Mouse (Mus musculus) megakaryocyte-erythroid progenitor cell, adult 5-6 weeks (primary cell): ENCODE measurements around the gene Thsd4. TPM values are rescaled to one million over a fixed set of nuclear protein-coding genes. Genes with fewer than 3 reads are reported as not detected.
"Not testable (repeated sequence)": the region's sequence is repeated elsewhere in the genome, so short reads cannot be mapped to it uniquely, and the experiment has no call there.

Experiments used
- ATAC-seq: replicated peaks from 2 replicates; pipeline ENCODE4 v1.8.0; 2016; ENCODE audit warnings: mild to moderate bottlenecking, inconsistent platforms; ENCODE audit not compliant: severe bottlenecking, poor library complexity, low FRiP score, low TSS enrichment
- total RNA-seq, 2 experiments: library from RNA; stranded (forward) in 1 of 2; stranded (reverse) in 1 of 2; fragments of 200-1000, 215-1000 nt in 1 of 2; fragments of >200 nt in 1 of 2; fragmentation: Nextera tagmentation in 1 of 2; gene quantifications; 2 replicates each; pipeline ENCODE4 v1.2.3; 2014 to 2017

Gene Thsd4
- total RNA-seq, 2 experiments from 2014 or later: 1.3 TPM; not detected in 1

DNA sequence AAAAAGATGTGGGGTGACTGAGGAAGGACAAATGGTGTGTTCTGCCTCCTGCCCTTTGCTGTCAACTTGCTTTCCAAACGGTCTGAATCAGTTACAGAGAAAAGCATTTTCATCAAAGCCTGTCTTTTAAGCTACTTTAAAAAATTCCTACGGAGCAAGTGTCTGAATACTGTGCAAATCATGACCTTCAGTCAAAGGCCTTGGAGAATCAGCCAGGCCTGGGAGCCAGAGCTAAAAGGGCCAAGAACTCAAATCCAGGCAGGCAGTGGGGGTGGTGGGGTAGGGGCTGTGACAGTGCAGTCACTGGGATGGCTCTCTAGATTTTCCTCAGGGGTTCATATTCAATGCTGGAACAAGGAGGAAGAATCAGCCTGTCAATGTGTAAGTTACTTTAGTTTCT lies 540.7 kb downstream of the Thsd4 start:
- ATAC-seq: no peak

DNA sequence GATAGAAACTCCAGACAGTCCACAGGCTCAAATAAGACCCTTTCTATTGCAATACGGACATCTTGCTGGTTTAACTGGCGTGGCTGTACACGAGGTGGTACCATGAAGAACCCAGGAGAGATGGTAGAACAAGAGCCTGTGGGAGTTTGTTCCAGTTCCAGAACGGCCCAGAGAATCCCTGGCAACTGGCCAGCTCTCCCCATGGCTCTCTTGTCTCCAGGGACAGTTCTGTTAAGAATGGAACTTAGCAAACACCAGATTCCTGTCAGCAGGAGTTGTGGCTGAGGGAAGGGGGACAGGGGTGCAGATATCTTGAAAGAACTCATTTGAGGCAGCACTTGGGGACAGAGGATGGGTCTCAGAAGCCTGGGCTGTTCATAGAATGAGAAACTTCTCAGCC lies 550.6 kb downstream of the Thsd4 start:
- no peak for ATAC-seq

DNA sequence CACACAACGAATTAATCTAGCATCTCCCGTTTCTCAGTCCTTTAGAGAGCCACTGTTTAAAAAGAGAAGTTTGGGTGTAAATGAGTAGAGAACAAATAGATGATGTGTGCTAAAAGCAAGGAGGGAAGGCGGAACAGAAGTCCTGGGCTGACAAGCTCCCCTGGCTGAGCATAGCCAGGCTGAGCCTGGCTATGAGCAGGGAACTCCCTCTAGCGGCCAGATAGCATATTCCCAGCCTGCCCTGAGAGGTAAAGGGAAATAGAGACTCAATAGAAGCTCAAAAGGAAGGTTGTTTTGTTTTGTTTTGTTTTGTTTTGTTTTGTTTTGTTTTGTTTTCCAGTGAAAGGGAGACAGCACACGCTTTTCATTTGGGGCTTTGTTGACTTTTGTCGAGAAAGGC lies 552.5 kb downstream of the Thsd4 start:
- peak; percentile 90 for ATAC-seq

DNA sequence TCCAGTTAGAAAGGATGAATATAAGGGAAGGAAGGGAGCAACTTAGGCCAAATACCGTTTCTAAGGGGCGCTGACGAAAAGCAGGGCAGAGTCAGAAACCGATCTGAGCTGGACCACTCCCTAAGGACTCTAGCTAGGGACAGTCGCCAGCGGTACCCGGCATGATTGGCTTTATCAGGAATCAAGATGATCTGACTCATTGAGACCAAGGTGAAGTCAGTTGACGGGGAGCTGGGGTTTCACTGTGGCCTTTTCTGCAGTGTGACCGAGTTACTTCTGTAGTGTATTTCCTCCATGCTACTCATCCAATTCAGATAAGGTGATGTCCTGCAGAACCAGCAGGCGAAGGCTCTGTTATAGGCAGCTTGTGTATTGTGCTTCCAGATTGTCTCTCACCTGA lies 556.8 kb downstream of the Thsd4 start:
- ATAC-seq: no peak

DNA sequence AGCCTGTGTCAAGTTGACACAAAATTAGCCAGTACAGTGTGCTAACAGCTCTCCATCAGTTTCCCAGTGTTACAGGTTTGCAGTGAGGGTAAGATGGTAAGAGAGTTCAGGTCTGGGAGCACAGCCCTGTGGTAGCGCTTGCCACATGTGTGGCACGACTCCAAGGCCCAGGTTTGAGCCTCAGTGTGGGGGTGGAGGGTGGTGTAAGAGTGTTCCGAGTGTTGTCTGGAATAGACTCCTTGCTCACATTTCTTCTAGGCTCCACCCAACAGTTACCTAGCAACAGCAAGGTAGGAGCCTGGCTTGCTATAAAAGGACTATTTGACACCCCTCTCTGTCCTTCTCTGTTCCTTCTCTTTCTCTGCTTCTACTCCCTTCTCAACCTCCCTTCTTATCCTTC lies 557.5 kb downstream of the Thsd4 start:
- no peak for ATAC-seq

DNA sequence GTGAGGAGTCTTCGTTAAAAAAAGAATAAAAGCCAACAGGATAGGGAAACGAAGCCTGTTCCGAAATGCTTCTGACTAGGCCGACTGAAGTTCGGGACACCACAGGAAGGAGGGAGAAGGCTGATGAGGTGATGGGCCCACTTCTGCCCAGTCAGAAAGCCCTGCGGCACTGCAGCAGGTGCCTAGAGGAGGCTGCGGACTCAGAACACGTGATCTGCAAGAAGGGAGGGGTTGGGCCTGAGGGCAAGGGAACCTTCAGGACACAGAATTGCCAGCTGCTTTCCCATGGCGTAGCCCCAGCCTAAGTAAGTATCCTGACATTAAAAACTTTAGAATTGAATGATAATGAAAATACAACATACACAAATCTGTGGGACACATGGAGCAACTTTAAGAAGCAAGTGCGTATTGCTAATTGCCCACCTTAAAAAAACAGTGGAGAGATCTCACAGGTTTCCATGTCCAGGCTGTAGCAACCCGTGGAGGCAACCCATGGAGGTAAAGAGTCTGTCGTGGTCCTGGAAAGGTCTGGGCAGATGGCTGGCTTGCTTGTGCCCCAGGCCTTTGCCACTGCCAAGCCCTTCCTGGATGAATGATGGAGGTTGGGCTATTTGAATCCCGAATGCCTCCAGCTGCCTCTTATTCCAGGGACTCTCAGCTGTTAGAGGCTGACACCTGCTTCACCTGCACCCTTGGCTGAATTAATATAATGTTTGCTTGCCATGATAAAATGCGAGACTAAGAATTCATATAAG lies 560.5 kb downstream of the Thsd4 start:
- ATAC-seq: no peak

DNA sequence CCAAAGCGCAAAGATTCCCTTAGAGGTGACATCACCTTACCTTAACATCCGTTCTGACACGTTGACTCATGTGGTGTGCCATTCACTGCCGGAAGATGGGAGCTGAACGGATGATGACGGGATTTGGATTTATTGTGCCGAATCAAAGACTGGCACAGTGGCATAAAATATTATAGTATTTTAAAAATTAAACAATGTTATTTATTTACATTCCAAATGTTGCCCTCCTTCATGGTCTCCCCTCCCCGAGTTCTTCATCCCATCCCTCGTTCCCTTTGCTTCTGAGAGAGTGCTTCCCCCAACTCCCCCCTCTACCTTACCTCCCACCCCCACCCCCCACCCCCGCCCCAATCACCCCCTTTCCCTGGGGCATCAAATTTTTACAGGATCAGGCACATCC lies 561.3 kb downstream of the Thsd4 start, which contains the start of gene Nr2e3:
TSS of gene Nr2e3 (minus strand) at position 101 of the 400 bp plus-strand sequence.
- no peak for ATAC-seq

DNA sequence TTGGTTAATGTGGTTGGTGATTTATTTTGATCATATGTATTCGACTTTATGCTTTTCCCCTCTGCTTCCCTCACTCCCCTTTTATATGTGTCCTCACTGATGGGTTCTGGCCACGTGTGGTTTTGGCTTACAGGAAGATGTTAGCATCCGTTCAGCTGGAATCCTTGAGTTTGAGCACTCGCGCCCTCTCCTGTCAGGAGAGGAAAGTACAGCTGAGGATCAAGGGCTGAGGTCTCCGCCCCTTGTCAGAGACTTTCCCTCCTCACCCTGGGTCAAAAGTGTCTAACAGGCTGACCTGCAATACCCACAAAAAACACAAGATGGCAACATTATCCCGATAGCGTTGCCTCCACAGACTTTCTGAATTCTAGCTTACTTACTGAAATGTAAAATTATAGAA lies 562.6 kb downstream of the Thsd4 start:
- ATAC-seq: peak; percentile 98

DNA sequence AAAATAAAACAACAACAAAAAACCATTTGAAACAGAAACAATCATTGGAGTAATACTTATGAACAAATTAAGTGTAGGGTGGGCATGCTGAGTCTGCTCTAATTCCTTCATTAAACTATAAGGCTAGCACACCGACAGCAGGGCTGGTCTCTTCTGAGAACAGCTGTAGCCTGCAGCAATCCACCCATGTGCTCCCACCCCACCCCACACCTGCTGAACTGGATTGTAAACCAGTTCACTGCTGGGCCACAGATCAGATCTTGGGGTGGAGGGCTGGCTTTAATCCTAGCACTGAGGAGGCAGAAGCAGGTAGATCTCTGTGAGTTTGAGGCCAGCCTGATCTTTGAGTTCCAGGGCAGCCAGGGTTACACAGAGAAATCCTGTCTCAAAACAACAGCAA lies 563.7 kb downstream of the Thsd4 start:
- not testable (repeated sequence) for ATAC-seq

DNA sequence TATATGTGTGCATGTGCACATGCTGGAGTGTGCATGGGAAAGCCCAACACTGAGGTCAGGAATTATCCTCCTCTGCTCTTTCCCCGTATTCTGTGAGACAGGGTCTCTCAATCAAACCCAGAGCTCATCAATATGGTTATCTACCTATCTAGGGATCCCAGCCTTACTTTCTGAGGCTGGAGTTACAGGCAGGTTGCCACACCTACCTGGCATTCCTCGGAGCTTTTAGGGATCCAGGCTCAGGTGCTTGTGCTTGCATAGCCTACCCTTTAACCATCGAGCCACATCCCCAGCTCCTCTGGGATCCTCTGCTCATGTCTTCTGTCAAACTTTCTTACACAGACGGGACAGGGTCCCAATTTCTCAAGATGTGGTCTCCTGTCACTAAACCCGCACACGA lies 565.4 kb downstream of the Thsd4 start:
- no peak for ATAC-seq

DNA sequence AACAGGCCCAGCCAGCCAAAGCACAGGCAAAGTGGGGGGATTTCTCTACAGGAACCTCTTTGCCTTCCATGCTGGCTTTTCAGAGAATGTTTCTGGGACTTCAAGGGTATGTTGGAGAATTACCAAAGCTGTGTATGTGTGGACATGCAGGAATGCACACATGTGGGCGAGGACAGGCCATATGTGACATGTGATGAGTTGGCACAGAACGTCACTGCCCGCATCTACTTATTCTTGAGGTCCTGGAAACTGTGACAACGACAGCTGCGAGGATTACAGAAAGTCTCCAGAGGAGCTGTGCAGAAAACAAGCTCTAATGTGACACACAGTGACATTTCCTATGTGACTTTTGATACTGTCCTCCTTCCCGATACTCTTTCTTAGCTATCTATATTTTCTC lies 566.2 kb downstream of the Thsd4 start:
- ATAC-seq: no peak

DNA sequence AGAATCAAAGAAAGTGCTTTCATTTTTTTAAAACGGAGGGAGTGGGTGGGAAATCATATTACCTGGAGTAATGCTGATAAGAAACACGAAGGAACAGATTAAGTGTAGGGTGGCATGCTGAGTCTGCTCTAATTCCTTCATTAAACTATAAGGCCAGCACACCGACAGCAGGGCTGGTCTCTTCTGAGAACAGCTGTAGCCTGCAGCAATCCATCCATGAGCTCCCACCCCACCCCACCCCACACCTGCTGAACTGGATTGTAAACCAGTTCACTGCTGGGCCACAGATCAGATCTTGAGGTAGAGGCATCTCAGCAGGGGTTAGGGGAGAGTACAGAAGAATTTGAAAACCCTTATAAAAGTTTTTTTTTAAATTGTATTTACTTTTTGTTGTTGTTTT lies 566.6 kb downstream of the Thsd4 start:
- ATAC-seq: no peak

DNA sequence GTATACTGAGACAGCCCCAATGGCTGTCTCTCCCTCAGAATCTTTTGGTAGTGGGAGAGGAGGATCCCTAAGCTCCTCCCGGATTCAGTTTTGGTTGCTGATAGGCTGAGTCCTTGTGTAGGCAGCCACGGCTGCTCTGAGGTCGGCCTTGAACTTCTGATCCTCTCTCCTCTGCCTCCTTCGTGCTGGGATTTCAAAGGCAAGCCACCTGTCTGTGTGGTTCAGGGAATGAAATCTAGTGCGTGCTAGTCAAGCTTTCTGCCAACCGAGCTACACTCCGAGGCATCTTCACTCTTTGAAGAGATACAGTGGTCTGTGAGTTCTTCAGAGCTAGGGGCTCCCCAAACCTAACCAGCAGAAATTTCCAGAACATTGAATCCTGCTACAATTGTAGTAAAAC lies 568.3 kb downstream of the Thsd4 start:
- ATAC-seq: no peak

DNA sequence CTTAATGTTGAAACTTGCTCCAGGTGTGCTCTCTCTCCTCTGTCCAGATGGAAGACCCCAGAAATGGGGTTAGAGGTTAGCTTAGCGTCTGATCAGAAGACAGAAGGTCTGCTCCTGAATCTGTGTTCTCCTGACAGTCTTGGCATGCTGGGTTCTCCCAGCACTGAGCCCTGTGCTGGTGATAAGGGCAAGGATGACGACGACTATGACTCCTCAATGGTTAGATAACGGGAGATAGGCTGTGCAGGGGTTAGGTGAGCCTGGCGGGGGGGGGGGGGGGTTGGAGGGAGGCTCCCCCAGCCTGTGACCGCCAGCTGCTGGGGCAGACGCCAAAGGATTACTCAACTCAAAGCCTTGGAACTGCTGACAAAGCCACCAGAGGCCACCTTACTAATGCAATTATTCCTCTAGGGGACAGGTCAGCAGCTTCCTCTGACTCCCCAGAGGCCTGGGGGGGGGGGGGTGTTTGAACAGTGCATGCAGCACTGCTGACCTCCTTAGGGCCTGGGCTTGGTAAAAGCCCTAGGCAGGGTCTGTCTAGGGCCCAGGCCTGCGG lies 569.3 kb downstream of the Thsd4 start:
- no peak for ATAC-seq

DNA sequence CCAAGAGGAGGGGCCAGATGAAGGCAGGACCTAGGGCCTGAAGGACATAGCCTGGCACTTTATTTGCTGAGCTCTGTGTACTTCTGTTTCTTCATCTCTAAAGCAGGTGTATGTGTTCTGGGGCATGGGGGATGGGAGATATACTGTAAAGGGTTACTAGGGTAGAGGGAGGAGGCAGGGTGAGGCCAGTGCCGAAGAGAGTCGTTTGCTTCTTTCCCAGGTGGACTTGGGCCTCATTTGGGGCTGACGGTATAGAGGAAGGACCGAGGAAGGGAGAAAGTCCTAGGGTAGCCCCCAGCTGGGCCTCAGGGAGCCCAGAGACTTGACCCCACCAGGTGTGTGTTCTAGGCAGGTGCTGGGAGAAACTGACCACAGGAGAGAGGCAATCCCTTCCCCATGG lies 569.9 kb downstream of the Thsd4 start:
- no peak for ATAC-seq

DNA sequence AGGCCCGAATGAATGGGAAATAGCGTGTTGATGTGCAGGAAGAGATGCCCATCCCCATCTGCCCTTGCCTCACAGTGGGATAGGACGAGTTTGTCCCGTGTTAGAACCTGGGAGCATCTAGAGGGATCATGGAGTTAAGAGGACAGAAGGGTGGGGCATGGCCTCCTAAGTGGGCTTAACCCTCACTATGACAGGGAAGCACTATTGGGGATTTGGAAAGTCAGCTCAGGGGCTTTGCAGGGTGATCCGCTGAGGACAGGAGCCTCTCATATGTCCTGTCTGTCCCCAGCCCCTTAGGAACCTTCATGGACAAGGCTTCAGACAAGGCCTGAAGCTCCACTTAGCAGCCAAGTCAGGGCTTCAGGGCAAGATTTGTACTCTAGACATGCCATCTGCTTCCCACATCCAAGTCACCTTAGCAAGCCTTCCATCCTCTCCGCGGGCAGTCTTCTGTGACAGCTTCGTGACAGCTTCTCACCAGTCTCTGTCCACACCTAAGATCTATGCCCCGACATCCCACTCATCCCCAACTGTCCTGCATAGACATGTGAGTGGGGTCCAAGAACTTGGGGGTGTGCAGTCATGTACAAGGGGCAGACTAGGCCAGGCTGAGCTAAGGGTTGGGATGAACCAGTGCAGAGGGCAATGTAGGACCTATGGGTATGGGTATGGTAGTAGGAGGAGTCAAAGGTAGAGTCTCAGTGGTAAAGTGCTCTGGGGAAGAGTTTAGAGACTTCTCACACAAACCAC lies 570.7 kb downstream of the Thsd4 start:
- no peak for ATAC-seq

DNA sequence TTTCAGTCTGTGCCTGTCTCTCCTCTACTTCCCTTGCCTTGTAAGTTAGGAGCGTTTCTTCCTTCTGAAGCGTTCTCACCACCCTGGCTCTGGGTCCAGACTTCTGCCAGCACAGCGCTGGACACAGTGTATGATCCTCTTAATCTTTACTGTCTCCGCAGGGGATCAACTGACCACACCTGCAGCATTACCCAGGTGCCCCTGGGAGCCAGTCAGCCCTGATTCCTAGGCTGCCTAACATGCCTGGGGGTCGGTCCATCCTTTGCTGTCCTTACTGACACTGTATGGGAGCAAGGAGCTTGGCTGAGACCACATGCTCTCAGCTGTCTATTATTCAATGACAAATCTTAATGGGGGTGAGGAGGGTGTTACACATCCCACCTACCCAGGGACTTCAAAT lies 571.9 kb downstream of the Thsd4 start:
- no peak for ATAC-seq

DNA sequence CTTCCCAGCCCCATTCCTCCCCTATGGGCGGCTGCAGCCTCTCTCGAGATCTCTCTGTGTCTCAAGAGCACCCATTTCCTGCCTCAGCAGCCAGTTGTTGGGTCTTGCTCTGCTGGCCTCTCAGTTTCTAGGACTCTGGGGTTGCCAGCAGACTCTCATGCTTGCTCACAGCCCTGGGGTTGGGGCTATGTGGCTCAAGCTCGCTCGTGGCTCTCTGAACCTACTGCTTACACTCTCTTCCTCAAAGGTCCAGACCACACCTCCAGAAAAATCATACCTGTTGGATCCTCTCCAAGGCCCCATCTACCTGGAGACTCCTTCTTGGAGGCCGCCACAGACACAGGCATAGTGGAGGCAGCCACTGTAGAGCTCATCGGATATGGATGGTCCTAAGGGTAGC lies 572.3 kb downstream of the Thsd4 start:
- no peak for ATAC-seq

DNA sequence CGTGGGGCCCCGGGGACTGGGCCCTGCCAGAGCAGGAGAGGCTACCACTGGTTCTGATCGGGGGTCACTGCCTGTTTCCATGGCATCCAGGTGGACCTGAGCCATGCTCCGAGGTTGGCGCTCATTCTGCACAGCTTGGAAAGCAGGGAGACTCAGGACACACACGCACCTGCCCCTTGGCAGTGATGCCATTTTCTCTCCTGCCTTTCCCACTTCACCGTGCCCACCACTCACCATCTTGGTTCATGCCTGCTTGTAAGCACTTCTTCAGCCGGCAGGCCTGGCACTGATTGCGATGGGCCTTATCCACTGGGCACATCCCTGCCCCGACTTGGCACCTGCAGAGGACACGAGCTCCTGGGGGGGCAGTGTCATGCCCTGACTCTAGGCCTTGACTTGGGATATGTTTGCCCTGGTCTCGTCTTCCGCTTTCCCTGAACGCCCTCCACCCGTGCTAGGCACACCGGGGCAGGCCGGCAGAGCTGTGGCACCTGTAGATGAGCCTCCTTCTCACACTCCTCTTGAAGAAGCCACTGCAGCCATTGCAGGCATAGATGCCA lies 573.1 kb downstream of the Thsd4 start:
- ATAC-seq: no peak

DNA sequence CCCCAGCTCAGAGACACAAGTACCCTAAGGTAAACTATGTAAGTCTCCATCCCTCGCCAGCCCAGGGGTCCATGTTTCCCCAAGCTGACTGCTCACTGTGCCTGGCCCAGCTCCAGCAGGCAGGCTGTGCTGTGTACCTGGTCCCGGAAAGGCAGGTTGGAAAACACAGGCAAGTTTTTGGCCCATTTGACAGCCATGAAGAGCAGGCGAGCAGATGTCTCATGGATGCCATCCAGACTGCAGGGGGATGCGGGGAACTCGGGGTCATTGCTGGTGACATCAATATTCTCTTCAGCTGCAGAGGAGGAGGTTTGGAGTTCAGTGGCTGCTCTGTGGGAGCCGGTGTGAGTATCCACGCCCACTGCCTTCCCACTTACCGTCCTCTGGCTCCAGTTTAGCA lies 573.6 kb downstream of the Thsd4 start:
- no peak for ATAC-seq

DNA sequence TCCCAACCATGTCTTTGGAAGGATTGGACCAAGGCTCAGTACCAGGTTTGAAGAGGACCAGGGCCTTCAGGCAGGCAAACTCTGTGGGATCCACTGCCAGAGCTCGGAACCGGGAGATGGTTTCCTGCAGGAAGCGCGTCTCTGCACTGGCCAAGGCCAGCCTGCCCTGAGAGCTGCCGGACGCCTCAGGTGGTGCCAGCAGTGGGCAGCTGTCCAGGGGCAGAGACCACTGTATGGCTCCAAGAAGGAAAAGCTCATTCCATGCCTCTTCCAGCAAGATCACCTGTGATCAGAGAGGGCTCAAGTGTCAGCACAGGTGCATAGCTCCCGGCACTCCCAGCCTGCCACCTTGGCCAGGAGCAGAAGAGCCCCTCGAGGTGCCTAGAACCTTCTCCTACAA lies 574.6 kb downstream of the Thsd4 start:
- no peak for ATAC-seq
